Mouse (Mus musculus) CH12.LX (cell line): Measurements from ENCODE around the gene 2810021J22Rik. TPM values are rescaled to one million over a fixed set of nuclear protein-coding genes. Genes with fewer than 3 reads are reported as not detected.

Experiments used
- DNase-seq: peaks from one replicate; pipeline ENCODE4 v3.0.0-alpha.2; 2013; ENCODE audit errors: extremely low read depth
- H3K27ac ChIP-seq: 2 replicates; pipeline ENCODE4 v1.5.1; 2012; ENCODE audit warnings: low read depth, mild to moderate bottlenecking, control low read depth, moderate library complexity; ENCODE audit not compliant: insufficient read depth
- H3K27me3 ChIP-seq: replicated peaks from 2 replicates; pipeline ENCODE3; 2012; ENCODE audit warnings: inconsistent platforms
- H3K36me3 ChIP-seq, 2 experiments: replicated peaks in 1 of 2; 2 replicates each; pipeline versions ENCODE3 to v1.6.1; 2012; ENCODE audit warnings: inconsistent platforms in 1 of 2, low read length in 1 of 2, mild to moderate bottlenecking in 1 of 2, mixed read lengths in 1 of 2, moderate library complexity in 1 of 2; ENCODE audit not compliant: control insufficient read depth in 1 of 2, insufficient read depth in 1 of 2
- H3K4me1 ChIP-seq, 2 experiments: 2 replicates each; pipeline ENCODE4 v1.6.1; 2012; ENCODE audit warnings: inconsistent platforms in 1 of 2, moderate library complexity in 1 of 2; ENCODE audit not compliant: insufficient read depth in 2 of 2, control insufficient read depth in 1 of 2
- H3K4me2 ChIP-seq: 2 replicates; pipeline ENCODE4 v1.6.1; 2012; ENCODE audit warnings: low read depth, mild to moderate bottlenecking, control low read depth; ENCODE audit not compliant: poor library complexity, insufficient read depth, severe bottlenecking
- H3K4me3 ChIP-seq, 3 experiments: fragments of 150-350 bp in 1 of 3; sonication (generic) in 1 of 3; replicated peaks in 1 of 3; 2 replicates each; pipeline versions ENCODE3 to v1.5.1; 2011 to 2012; ENCODE audit warnings: low read depth in 2 of 3, low read length in 2 of 3, mild to moderate bottlenecking in 2 of 3, moderate library complexity in 2 of 3, control low read depth in 1 of 3, improper control_type of control experiment in 1 of 3, inconsistent platforms in 1 of 3, mixed read lengths in 1 of 3; ENCODE audit not compliant: poor library complexity in 1 of 3
- H3K79me2 ChIP-seq: replicated peaks from 2 replicates; pipeline ENCODE4 v1.6.1; 2012; ENCODE audit warnings: mild to moderate bottlenecking, moderate library complexity; ENCODE audit not compliant: control insufficient read depth, poor library complexity, insufficient read depth, severe bottlenecking; ENCODE audit errors: extremely low read depth
- H3K9ac ChIP-seq: 2 replicates; pipeline ENCODE4 v1.6.1; 2012; ENCODE audit warnings: low read depth, mild to moderate bottlenecking, control low read depth, moderate library complexity; ENCODE audit not compliant: insufficient read depth
- H3K9me3 ChIP-seq: replicated peaks from 2 replicates; pipeline ENCODE3; 2012; ENCODE audit warnings: low read length, inconsistent platforms, mixed read lengths
- CHD2 ChIP-seq: IDR thresholded peaks from 2 replicates; pipeline ENCODE4 v1.6.1; 2011; ENCODE audit warnings: low read length, improper control_type of control experiment
- E2F4 ChIP-seq: IDR thresholded peaks from 2 replicates; pipeline ENCODE4 v1.6.1; 2011; ENCODE audit warnings: low read depth, low read length, improper control_type of control experiment; ENCODE audit not compliant: insufficient replicate concordance
- EP300 ChIP-seq: IDR thresholded peaks from 2 replicates; pipeline ENCODE4 v1.6.1; 2011; ENCODE audit warnings: low read length, improper control_type of control experiment
- ETS1 ChIP-seq: conservative IDR thresholded peaks from 2 replicates; pipeline ENCODE4 v1.6.1; 2012; ENCODE audit warnings: low read depth, mild to moderate bottlenecking, inconsistent platforms, low read length, improper control_type of control experiment, moderate library complexity
- HCFC1 ChIP-seq: IDR thresholded peaks from 2 replicates; pipeline ENCODE4 v1.6.1; 2012; ENCODE audit warnings: low read depth, mild to moderate bottlenecking, inconsistent platforms, low read length, improper control_type of control experiment
- JUN ChIP-seq: IDR thresholded peaks from 2 replicates; pipeline ENCODE4 v1.6.1; 2011; ENCODE audit warnings: low read depth, mild to moderate bottlenecking, low read length, improper control_type of control experiment, moderate library complexity; ENCODE audit not compliant: insufficient read depth
- MAFK ChIP-seq: IDR thresholded peaks from 2 replicates; pipeline ENCODE4 v1.6.1; 2011; ENCODE audit warnings: low read length, improper control_type of control experiment; ENCODE audit not compliant: insufficient replicate concordance
- MAX ChIP-seq: IDR thresholded peaks from 2 replicates; pipeline ENCODE4 v1.6.1; 2011; ENCODE audit warnings: low read length, improper control_type of control experiment
- MAZ ChIP-seq: IDR thresholded peaks from 2 replicates; pipeline ENCODE4 v1.6.1; 2012; ENCODE audit warnings: low read depth, mild to moderate bottlenecking, inconsistent platforms, low read length, improper control_type of control experiment, moderate library complexity
- MEF2A ChIP-seq: IDR thresholded peaks from 2 replicates; pipeline ENCODE4 v1.6.1; 2014; ENCODE audit warnings: low read depth, mild to moderate bottlenecking, inconsistent platforms, low read length, improper control_type of control experiment, borderline replicate concordance
- MXI1 ChIP-seq: IDR thresholded peaks from 2 replicates; pipeline ENCODE4 v1.6.1; 2011; ENCODE audit warnings: mild to moderate bottlenecking, low read depth, low read length, improper control_type of control experiment
- NELFE ChIP-seq: IDR thresholded peaks from 2 replicates; pipeline ENCODE4 v1.6.1; 2011; ENCODE audit warnings: low read depth, low read length, improper control_type of control experiment
- POLR2A ChIP-seq: IDR thresholded peaks from 2 replicates; pipeline ENCODE4 v1.6.1; 2011; ENCODE audit warnings: low read depth, mild to moderate bottlenecking, improper control_type of control experiment, low read length
- POLR2AphosphoS2 ChIP-seq: IDR thresholded peaks from 2 replicates; pipeline ENCODE4 v1.6.1; 2011; ENCODE audit warnings: low read depth, low read length, improper control_type of control experiment
- RAD21 ChIP-seq: IDR thresholded peaks from 2 replicates; pipeline ENCODE4 v1.6.1; 2011; ENCODE audit warnings: low read depth, mild to moderate bottlenecking, low read length, improper control_type of control experiment, moderate library complexity
- TCF12 ChIP-seq: IDR thresholded peaks from 2 replicates; pipeline ENCODE4 v1.6.1; 2014; ENCODE audit warnings: low read depth, mild to moderate bottlenecking, inconsistent platforms, low read length, improper control_type of control experiment
- UBTF ChIP-seq: IDR thresholded peaks from 2 replicates; pipeline ENCODE4 v1.6.1; 2012; ENCODE audit warnings: low read depth, mild to moderate bottlenecking, inconsistent platforms, low read length, improper control_type of control experiment, moderate library complexity
- USF1 ChIP-seq: IDR thresholded peaks from 2 replicates; pipeline ENCODE4 v1.6.1; 2014; ENCODE audit warnings: low read depth, mild to moderate bottlenecking, inconsistent platforms, low read length, improper control_type of control experiment
- USF2 ChIP-seq: conservative IDR thresholded peaks from 2 replicates; pipeline ENCODE4 v1.6.1; 2011; ENCODE audit warnings: low read depth, low read length, improper control_type of control experiment
- ZC3H11A ChIP-seq: IDR thresholded peaks from 2 replicates; pipeline ENCODE4 v1.6.1; 2012; ENCODE audit warnings: low read depth, mild to moderate bottlenecking, inconsistent platforms, low read length, improper control_type of control experiment
- ZMIZ1 ChIP-seq: IDR thresholded peaks from 2 replicates; pipeline ENCODE4 v1.6.1; 2012; ENCODE audit warnings: low read depth, mild to moderate bottlenecking, inconsistent platforms, low read length, improper control_type of control experiment
- ZNF384 ChIP-seq: IDR thresholded peaks from 2 replicates; pipeline ENCODE4 v1.6.1; 2012; ENCODE audit warnings: low read depth, low read length, improper control_type of control experiment, inconsistent platforms
- dilution Hi-C: fragments of 300-500 bp; cut with MboI; formaldehyde crosslinking; loops from 2 replicates; pipeline ENCODE4 v1.14.3; 2020; ENCODE audit warnings: low sequenced_read_pairs; ENCODE audit not compliant: extremely low pct_unique_long_range_greater_than_20kb, extremely low pct_ligation_motif_present
- in situ Hi-C: fragments of 300-500 bp; cut with MboI; formaldehyde crosslinking; loops from 3 replicates; pipeline ENCODE4 v1.14.3; 2019; ENCODE audit warnings: low sequenced_read_pairs, low pct_ligation_motif_present, low pct_unique_long_range_greater_than_20kb, mixed read lengths
- polyA plus RNA-seq: library from polyadenylated mRNA; unstranded; fragments of >175 nt; gene quantifications from 2 replicates; pipeline ENCODE4 v1.2.1, GENCODE M21; 2012; ENCODE audit warnings: low read depth; ENCODE audit not compliant: insufficient read length
- total RNA-seq, 2 experiments: library from RNA; depleted of rRNA; stranded (reverse); fragments of 300-350 nt in 1 of 2; fragments of >200 nt in 1 of 2; gene quantifications; 2 replicates each; pipeline ENCODE4 v1.2.3; 2012 to 2014

Gene 2810021J22Rik
- total and polyA plus RNA-seq, 3 experiments = 3.3 to 4.8 (median 3.4) TPM

DNA sequence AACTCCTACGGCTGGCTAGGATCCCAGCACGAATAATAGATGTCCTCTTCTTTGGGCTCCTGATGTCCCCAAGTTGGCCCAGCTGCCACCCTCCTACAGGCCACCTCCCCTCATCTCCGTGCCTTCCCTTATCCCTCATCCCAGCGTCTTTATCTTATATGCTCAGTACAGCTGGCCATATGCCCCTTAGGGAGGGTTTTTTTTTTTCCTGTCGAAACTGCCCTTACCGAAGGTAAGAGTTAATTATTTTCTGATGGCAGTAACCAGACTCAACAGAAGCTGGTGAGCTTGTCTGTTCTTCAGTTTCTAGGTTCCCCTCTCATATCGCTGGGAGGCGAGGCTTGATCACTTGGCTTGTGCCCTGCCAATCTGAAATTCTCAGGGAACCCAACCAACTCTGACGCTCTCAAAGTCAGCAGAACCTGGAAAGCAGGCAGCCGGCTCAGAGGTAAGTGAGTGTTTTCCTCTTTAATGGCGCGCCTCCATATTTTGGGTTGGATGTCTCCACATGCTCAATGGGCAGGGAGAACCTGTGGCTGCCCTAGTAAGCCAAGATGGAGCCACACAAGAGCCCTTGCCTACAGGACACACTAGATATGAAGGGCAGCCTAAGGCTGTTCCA is 50.8 kb downstream of the 2810021J22Rik start, which contains the start of gene Btnl10:
Gene Btnl10 (plus strand): TSS at position 164 of the 622 bp plus-strand sequence.
- DNase-seq = no peak
- peaks cover 12 to 25% of the 10 kb centered on the region in 2 experiments for H3K4me1 ChIP-seq
- no peak within 1 kb of the TSS for H3K4me2 ChIP-seq
- TF ChIP-seq HCFC1 (no peak), ZNF384 (no peak), MXI1 (no peak), POLR2A (no peak), MEF2A (no peak), EP300 (no peak), CHD2 (no peak), POLR2AphosphoS2 (no peak), UBTF (no peak), RAD21 (no peak), JUN (no peak), ZC3H11A (no peak), ETS1 (no peak), MAZ (no peak), USF2 (no peak), TCF12 (no peak), NELFE (no peak), USF1 (no peak), MAFK (no peak)
- no peaks in the 10 kb centered on the region for H3K36me3 ChIP-seq
- peaks cover 70% of the 10 kb centered on the region for H3K27me3 ChIP-seq
- no peak within 1 kb of the TSS for H3K4me3 ChIP-seq
- no peaks in the 10 kb centered on the region for H3K9me3 ChIP-seq
- in situ Hi-C loops = no loop called here
- H3K9ac ChIP-seq = no peak within 1 kb of the TSS
- H3K27ac ChIP-seq = no peak within 1 kb of the TSS
- H3K79me2 ChIP-seq = no peaks in the 10 kb centered on the region
- dilution Hi-C loops = no loop called here

DNA sequence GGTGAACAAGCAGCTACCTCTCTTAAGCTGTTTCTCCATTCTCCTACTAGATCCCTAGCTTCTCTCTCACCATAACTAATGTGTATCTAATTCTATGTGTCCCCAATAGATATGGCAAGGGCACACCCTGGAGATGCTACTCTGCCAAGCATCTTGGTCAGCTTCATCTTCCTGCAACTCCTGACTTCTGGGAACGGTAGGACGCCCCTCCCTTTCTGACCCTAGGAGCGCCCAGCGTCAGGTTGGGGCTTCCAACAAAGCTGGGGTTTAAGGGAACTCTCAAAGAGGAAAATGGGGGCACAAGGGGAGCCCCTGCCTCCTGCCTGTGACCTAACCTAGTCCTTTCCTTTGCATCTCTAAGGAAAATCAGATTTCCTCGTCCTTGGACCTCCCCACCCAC is 51.7 kb downstream of the 2810021J22Rik start:
- in situ Hi-C loops = no loop called here
- dilution Hi-C loops = no loop called here
- Histone ChIP-seq H3K27me3 (peaks cover 69% of the 10 kb centered on the region), H3K9ac (no peak overlapping the region), H3K27ac (no peak overlapping the region), H3K4me2 (no peak overlapping the region), H3K9me3 (no peaks in the 10 kb centered on the region), H3K36me3 (no peaks in the 10 kb centered on the region), H3K4me1 (peaks cover 12 to 29% of the 10 kb centered on the region in 2 experiments), H3K4me3 (no peak overlapping the region), H3K79me2 (no peaks in the 10 kb centered on the region)
- TF ChIP-seq MEF2A (no peak), ZC3H11A (no peak), EP300 (no peak), MAX (no peak), POLR2A (no peak), E2F4 (no peak), ZMIZ1 (no peak)
- DNase-seq = no peak
